Mouse (Mus musculus) forebrain, embryonic 10.5 days (tissue): ENCODE data around the gene Lbhd2. TPM values are rescaled to one million over a fixed set of nuclear protein-coding genes. Genes with fewer than 3 reads are reported as not detected.

Source experiments
- DNase-seq: peaks from one replicate; pipeline ENCODE4 v3.0.0-alpha.2; 2017; ENCODE audit warnings: low spot score; ENCODE audit errors: extremely low spot score
- H3K27ac ChIP-seq: fragments of 300-500 bp; sonication (generic); 2 replicates; pipeline ENCODE4 v1.5.1; 2016; ENCODE audit warnings: mild to moderate bottlenecking
- H3K27me3 ChIP-seq: fragments of 300-500 bp; sonication (generic); 2 replicates; pipeline ENCODE4 v1.6.1; 2016; ENCODE audit warnings: mild to moderate bottlenecking; ENCODE audit not compliant: poor library complexity, severe bottlenecking
- H3K36me3 ChIP-seq: fragments of 300-500 bp; sonication (generic); replicated peaks from 2 replicates; pipeline ENCODE4 v1.6.1; 2016; ENCODE audit warnings: mild to moderate bottlenecking, moderate library complexity
- H3K4me1 ChIP-seq: fragments of 300-500 bp; sonication (generic); 2 replicates; pipeline ENCODE4 v1.6.1; 2016
- H3K4me3 ChIP-seq: fragments of 300-500 bp; sonication (generic); 2 replicates; pipeline ENCODE4 v1.5.1; 2016; ENCODE audit warnings: mild to moderate bottlenecking, moderate library complexity
- H3K9me3 ChIP-seq: fragments of 300-500 bp; sonication (generic); 2 replicates; pipeline ENCODE4 v1.6.1; 2016; ENCODE audit warnings: mild to moderate bottlenecking, moderate library complexity
- WGBS: fragments of 180-500 bp; shearing (Covaris S2); methylation state at CpG from one replicate; pipeline ENCODE4 v1.1.7; 2016; 5-methylcytosine and 5-hydroxymethylcytosine counted together
- polyA plus RNA-seq: library from polyadenylated mRNA; unstranded; fragments of >200 nt; fragmentation: Nextera tagmentation; extraction: Ambion mirVana; gene quantifications from 2 replicates; pipeline ENCODE4 v1.2.1, GENCODE M21; 2016

Gene Lbhd2
- polyA plus RNA-seq, 1 experiment from 2014 or later: not detected

- DNase-seq: no peak
- H3K27me3 ChIP-seq: peaks cover 100% of the 10 kb centered on the region
- no peaks in the 10 kb centered on the region for H3K9me3 ChIP-seq
- no peaks in the 10 kb centered on the region for H3K36me3 ChIP-seq
- H3K4me1 ChIP-seq: peaks cover 62% of the 10 kb centered on the region
- 22% methylated on average over 13 of the region's 14 CpGs for WGBS
- no peak overlapping the region for H3K4me3 ChIP-seq
- no peak overlapping the region for H3K27ac ChIP-seq
Observed at GRCm38 (mm10) chr12:111448931-111449705, 42.5 kb downstream of the Lbhd2 start.

- 36% methylated on average over 6 of the region's 6 CpGs for WGBS
- Histone ChIP-seq H3K36me3 (no peaks in the 10 kb centered on the region), H3K4me3 (no peak overlapping the region), H3K27me3 (peaks cover 100% of the 10 kb centered on the region), H3K27ac (no peak overlapping the region), H3K9me3 (no peaks in the 10 kb centered on the region), H3K4me1 (peaks cover 58% of the 10 kb centered on the region)
- no peak for DNase-seq
Observed at GRCm38 (mm10) chr12:111450359-111450758, 43.8 kb downstream of the Lbhd2 start.

- WGBS: 83% methylated on average over 7 of the region's 7 CpGs
- no peak overlapping the region for H3K4me3 ChIP-seq
- peaks cover 57% of the 10 kb centered on the region for H3K4me1 ChIP-seq
- H3K27ac ChIP-seq: no peak overlapping the region
- peaks cover 100% of the 10 kb centered on the region for H3K27me3 ChIP-seq
- no peaks in the 10 kb centered on the region for H3K9me3 ChIP-seq
- no peak for DNase-seq
- no peaks in the 10 kb centered on the region for H3K36me3 ChIP-seq
Observed at GRCm38 (mm10) chr12:111451561-111451960, 45.0 kb downstream of the Lbhd2 start.

GRCm38 (mm10) chr12:111454021-111454420 lies 47.4 kb downstream of the Lbhd2 start:
- no peaks in the 10 kb centered on the region for H3K36me3 ChIP-seq
- no peak overlapping the region for H3K4me3 ChIP-seq
- DNase-seq: no peak
- no peaks in the 10 kb centered on the region for H3K9me3 ChIP-seq
- H3K27ac ChIP-seq: no peak overlapping the region
- WGBS: 35% methylated on average over 4 of the region's 4 CpGs
- H3K27me3 ChIP-seq: peaks cover 100% of the 10 kb centered on the region
- peaks cover 33% of the 10 kb centered on the region for H3K4me1 ChIP-seq

- Histone ChIP-seq H3K4me1 (peaks cover 26% of the 10 kb centered on the region), H3K27me3 (peaks cover 99% of the 10 kb centered on the region), H3K9me3 (no peaks in the 10 kb centered on the region), H3K36me3 (no peaks in the 10 kb centered on the region), H3K27ac (no peak overlapping the region), H3K4me3 (no peak overlapping the region)
- 65% methylated on average over 10 of the region's 10 CpGs for WGBS
- DNase-seq: no peak
Observed at GRCm38 (mm10) chr12:111454543-111455280, 48.1 kb downstream of the Lbhd2 start.

- DNase-seq: no peak
- H3K4me1 ChIP-seq: peaks cover 20% of the 10 kb centered on the region
- no peaks in the 10 kb centered on the region for H3K9me3 ChIP-seq
- H3K4me3 ChIP-seq: no peak overlapping the region
- 73% methylated on average over 12 of the region's 12 CpGs for WGBS
- no peaks in the 10 kb centered on the region for H3K36me3 ChIP-seq
- peak overlapping the region; percentile 26; the same call in 1 of the 2 replicates for H3K27ac ChIP-seq
- H3K27me3 ChIP-seq: peaks cover 99% of the 10 kb centered on the region
Observed at GRCm38 (mm10) chr12:111455311-111455846, 48.8 kb downstream of the Lbhd2 start.

GRCm38 (mm10) chr12:111455860-111456259 lies 49.3 kb downstream of the Lbhd2 start:
- Histone ChIP-seq H3K27ac (peak overlapping the region; percentile 26), H3K9me3 (no peaks in the 10 kb centered on the region), H3K36me3 (no peaks in the 10 kb centered on the region), H3K4me3 (no peak overlapping the region), H3K4me1 (peaks cover 16% of the 10 kb centered on the region), H3K27me3 (peaks cover 99% of the 10 kb centered on the region)
- no peak for DNase-seq
- 65% methylated on average over 8 of the region's 8 CpGs for WGBS

- Histone ChIP-seq H3K4me1 (peaks cover 16% of the 10 kb centered on the region), H3K9me3 (no peaks in the 10 kb centered on the region), H3K36me3 (no peaks in the 10 kb centered on the region), H3K27ac (no peak overlapping the region), H3K4me3 (no peak overlapping the region), H3K27me3 (peaks cover 82% of the 10 kb centered on the region)
- WGBS: 95% methylated on average over 1 of the region's 1 CpGs
- no peak for DNase-seq
Observed at GRCm38 (mm10) chr12:111457742-111458141, 51.1 kb downstream of the Lbhd2 start.

Other genes with a start within 250 kb of the Lbhd2 start
- 13.1 and 16.9 TPM in 2 replicates for gene Traf3, start 240.4 kb upstream of the Lbhd2 start, polyA plus RNA-seq
- gene 4930595D18Rik, start 222.3 kb upstream of the Lbhd2 start, polyA plus RNA-seq: not detected in 2 replicates
- 0.21 and 0.45 TPM in 2 replicates for gene Amn, start 135.7 kb upstream of the Lbhd2 start, polyA plus RNA-seq
- gene Cdc42bpb, start 29.1 kb upstream of the Lbhd2 start, polyA plus RNA-seq: 30.1 and 30.3 TPM in 2 replicates
- gene Exoc3l4, start 10.2 kb downstream of the Lbhd2 start, polyA plus RNA-seq: 5.2 and 5.6 TPM in 2 replicates
- gene Tnfaip2, start 35.7 kb downstream of the Lbhd2 start, polyA plus RNA-seq: 2.1 and 4.4 TPM in 2 replicates
- gene Gm266, start 79.0 kb downstream of the Lbhd2 start, polyA plus RNA-seq: 7.1 and 9.8 TPM in 2 replicates
- 740 and 785 TPM in 2 replicates for gene Eif5, start 131.2 kb downstream of the Lbhd2 start, polyA plus RNA-seq
- 42.1 and 44.8 TPM in 2 replicates for gene Mark3, start 167.7 kb downstream of the Lbhd2 start, polyA plus RNA-seq